ENCODE assay signal across 18 mouse cellular contexts in genomic region chr7:73293337-73293736, GRCm38 (mm10).
DNase-seq lines count a peak whose midpoint lies in the region.
"Had no signal": no experiment of that assay in that cellular context is flagged by ENCODE, and none has a peak within 500 bp of the region (broad histone marks: within the 10 kb centered on the region; RNA-seq: fewer than 3 reads in every experiment).

No protein-coding gene starts in this region.

- no peak overlapping the region for H3K27ac ChIP-seq in limb, embryonic 10.5 days
- H3K27ac ChIP-seq: hindbrain, embryonic 13.5 days; midbrain, embryonic 13.5 days; stomach, postnatal 0 days had no signal

- no peaks in the 10 kb centered on the region for H3K9me3 ChIP-seq in limb, embryonic 10.5 days (replicated peaks)
- H3K9me3 ChIP-seq: hindbrain, embryonic 13.5 days; midbrain, embryonic 13.5 days had no signal

- 20% methylated on average over 4 of the region's 4 CpGs for WGBS in limb, embryonic 10.5 days

- no peak overlapping the region for H3K4me3 ChIP-seq in limb, embryonic 10.5 days
- H3K4me3 ChIP-seq: hindbrain, embryonic 13.5 days; midbrain, embryonic 13.5 days had no signal

- H3K27me3 ChIP-seq in limb, embryonic 10.5 days (ENCODE audit: low read depth, poor library complexity, severe bottlenecking), result no peaks in the 10 kb centered on the region
- H3K27me3 ChIP-seq: hindbrain, embryonic 13.5 days; midbrain, embryonic 13.5 days had no signal

- peak; percentile 25 for DNase-seq in embryo, embryonic 10.5 days (ENCODE audit: low spot score)
- DNase-seq in embryo, embryonic 10 days (ENCODE audit: low spot score), result no peak
- peak; percentile 12 for DNase-seq in ovary, postnatal 14 days (ENCODE audit: low spot score)
- no peak for DNase-seq in ovary, postnatal 36 days (ENCODE audit: low spot score)
- DNase-seq in limb, embryonic 10.5 days (ENCODE audit: low spot score), result peak; percentile 47
- no peak for DNase-seq in urinary bladder, postnatal 10 days (ENCODE audit: low spot score)
- DNase-seq in frontal cortex, postnatal 14 days (ENCODE audit: low spot score in 2 of 2), result no peak
- DNase-seq in adrenal gland, postnatal 36 days, result no peak
- DNase-seq: cerebellum, adult 9-11 months; layer of hippocampus, postnatal 36 days; liver; liver, postnatal 0 days; lung, postnatal 36 days; thymus, postnatal 14 days had no signal

- H3K4me1 ChIP-seq in limb, embryonic 10.5 days, result peaks cover 15% of the 10 kb centered on the region
- H3K4me1 ChIP-seq: hindbrain, embryonic 13.5 days; midbrain, embryonic 13.5 days had no signal

- no peaks in the 10 kb centered on the region for H3K36me3 ChIP-seq in limb, embryonic 10.5 days
- H3K36me3 ChIP-seq: G1E; hindbrain, embryonic 13.5 days; midbrain, embryonic 13.5 days had no signal

Comparison
In these comparisons a context has a peak if more than half of its experiments do, and no peak if none do; other contexts are left out.
1. DNase-seq: peak in embryo, embryonic 10.5 days (single experiment), ovary, postnatal 14 days (single experiment) and limb, embryonic 10.5 days (single experiment); none in embryo, embryonic 10 days (single experiment), ovary, postnatal 36 days (single experiment), urinary bladder, postnatal 10 days (single experiment), frontal cortex, postnatal 14 days (0 of 2) and adrenal gland, postnatal 36 days (0 of 2).